Mouse (Mus musculus): ENCODE measurements around the gene Kdm4d. TPM values are rescaled to one million over a fixed set of nuclear protein-coding genes. Genes with fewer than 3 reads are reported as not detected.
"Not testable (repeated sequence)": the region's sequence is repeated elsewhere in the genome, so short reads cannot be mapped to it uniquely, and the experiment has no call there.

Gene Kdm4d
- total and polyA plus RNA-seq, 3 experiments, result not detected

DNA sequence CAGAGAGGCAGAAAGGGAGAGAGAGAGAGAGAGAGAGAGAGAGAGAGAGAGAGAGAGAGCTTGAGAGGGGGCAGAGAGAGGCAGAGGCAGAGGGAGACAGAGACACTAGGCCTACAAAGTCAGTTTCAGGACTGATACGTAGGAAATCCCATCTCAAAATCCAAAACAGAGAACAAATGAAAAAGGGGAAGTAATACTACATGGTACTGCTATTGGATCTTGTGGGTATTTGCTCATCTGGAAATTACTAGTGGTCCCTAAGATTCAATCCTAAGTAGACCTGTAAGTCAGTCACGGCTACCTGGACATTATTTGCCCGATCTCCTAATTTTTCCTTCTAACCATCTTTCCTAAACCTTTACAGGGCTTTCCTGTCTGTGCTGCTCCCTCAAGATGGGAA, 44.0 kb downstream of the Kdm4d start:
- no peaks in the 10 kb centered on the region for H3K79me2 ChIP-seq (replicated peaks; ENCODE audit: control insufficient read depth, insufficient read depth, low read length)
- no peaks in the 10 kb centered on the region for H3K36me3 ChIP-seq (ENCODE audit: control insufficient read depth, insufficient read depth, low read length)
- intact Hi-C loops (cut with DNase I), result no loop called here
- no peak overlapping the region for H3K4me3 ChIP-seq
- H3K9ac ChIP-seq (ENCODE audit: low read depth, low read length), result no peak overlapping the region
- no peak for TF ChIP-seq CTCF (IDR thresholded peaks at IDR 0.05)
- no peak for TF ChIP-seq POLR2A (IDR thresholded peaks at IDR 0.05; ENCODE audit: insufficient read depth, low read depth, low read length)
- TF ChIP-seq EP300 (IDR thresholded peaks at IDR 0.05; ENCODE audit: insufficient read depth, low read depth, low read length), result no peak
- no peaks in the 10 kb centered on the region for H3K27me3 ChIP-seq (ENCODE audit: control insufficient read depth, insufficient read depth, low read length)
- DNase-seq, result no peak
- H3K4me1 ChIP-seq (ENCODE audit: control insufficient read depth, insufficient read depth, low read length), result no peaks in the 10 kb centered on the region
- 81% methylated on average over 3 of the region's 3 CpGs for WGBS
- H3K27ac ChIP-seq, result no peak overlapping the region

DNA sequence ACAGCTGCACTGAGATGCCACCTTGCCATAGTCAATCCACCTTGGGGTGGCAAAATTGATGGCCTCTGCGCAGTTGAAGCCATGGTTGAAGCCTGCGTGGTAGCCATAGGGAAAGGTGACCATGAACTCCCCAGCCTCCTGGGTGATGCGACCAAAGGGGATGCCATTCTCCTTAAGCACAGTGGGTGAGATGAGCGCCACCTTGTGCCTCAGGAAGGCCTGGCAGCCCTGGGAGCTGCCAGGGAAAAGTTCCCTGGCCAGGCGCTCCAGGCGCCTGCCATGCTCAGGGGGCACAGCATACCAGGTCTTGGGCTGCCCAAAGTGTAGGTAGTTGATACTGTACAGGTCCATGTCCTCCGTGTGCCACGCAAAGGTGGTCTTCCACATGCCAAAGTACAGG, 49.2 kb downstream of the Kdm4d start:
- H3K4me1 ChIP-seq (ENCODE audit: control insufficient read depth, insufficient read depth, low read length); H3K36me3 ChIP-seq (ENCODE audit: control insufficient read depth, insufficient read depth, low read length); DNase-seq; H3K27me3 ChIP-seq (ENCODE audit: control insufficient read depth, insufficient read depth, low read length); H3K4me3 ChIP-seq; H3K27ac ChIP-seq; intact Hi-C loops (cut with DNase I); H3K9ac ChIP-seq (ENCODE audit: low read depth, low read length); H3K79me2 ChIP-seq (replicated peaks; ENCODE audit: control insufficient read depth, insufficient read depth, low read length): not testable (repeated sequence)
- 58% methylated on average over 8 of the region's 8 CpGs for WGBS
- peak; percentile 24; the same call in 1 of the 2 replicates for TF ChIP-seq CTCF (IDR thresholded peaks at IDR 0.05)

DNA sequence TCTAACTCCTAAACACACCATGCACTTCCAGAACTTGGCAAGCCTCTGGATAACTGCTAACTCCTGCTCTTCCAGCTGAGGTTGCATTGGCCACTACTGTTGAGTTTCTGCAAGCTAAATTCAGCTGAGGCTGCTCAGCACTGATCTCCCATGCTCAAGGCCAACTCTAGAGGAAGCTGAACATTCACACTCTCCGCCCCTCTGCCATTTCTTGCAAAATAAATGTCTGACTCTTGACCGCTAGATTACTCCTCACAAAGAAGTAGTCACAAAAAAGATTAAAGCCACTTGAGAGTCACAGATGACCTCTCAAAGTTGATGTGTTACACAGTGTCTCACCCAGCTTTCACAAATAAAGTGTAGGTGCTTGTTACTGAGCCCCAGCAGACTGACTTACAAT, 53.2 kb downstream of the Kdm4d start:
- 79% methylated on average over 2 of the region's 2 CpGs for WGBS
- DNase-seq; H3K79me2 ChIP-seq (replicated peaks; ENCODE audit: control insufficient read depth, insufficient read depth, low read length); H3K4me3 ChIP-seq; intact Hi-C loops (cut with DNase I); H3K27me3 ChIP-seq (ENCODE audit: control insufficient read depth, insufficient read depth, low read length); H3K36me3 ChIP-seq (ENCODE audit: control insufficient read depth, insufficient read depth, low read length); H3K9ac ChIP-seq (ENCODE audit: low read depth, low read length); H3K4me1 ChIP-seq (ENCODE audit: control insufficient read depth, insufficient read depth, low read length); H3K27ac ChIP-seq: not testable (repeated sequence)

DNA sequence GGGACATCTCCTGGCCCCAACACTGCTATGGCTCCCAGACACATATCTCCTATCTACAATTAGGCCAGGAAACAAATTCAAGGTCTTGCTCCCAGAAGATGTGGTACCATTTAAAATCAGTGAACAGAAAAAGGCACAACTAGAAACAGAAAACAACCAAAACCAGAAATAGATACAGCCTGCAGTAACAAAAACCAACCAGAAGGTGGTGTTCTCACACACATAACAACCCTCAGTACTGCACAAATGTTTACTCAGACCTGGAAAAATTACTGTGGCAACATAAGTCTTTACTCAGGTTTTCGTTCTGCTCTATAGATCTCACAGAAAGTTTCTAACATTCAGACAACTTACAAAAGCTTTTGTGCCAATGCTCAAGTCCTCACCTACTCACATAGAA, 59.9 kb downstream of the Kdm4d start:
- Histone ChIP-seq H3K4me3 (no peak overlapping the region), H3K4me1 (ENCODE audit: control insufficient read depth, insufficient read depth, low read length) (no peaks in the 10 kb centered on the region), H3K9ac (ENCODE audit: low read depth, low read length) (no peak overlapping the region), H3K27me3 (ENCODE audit: control insufficient read depth, insufficient read depth, low read length) (no peaks in the 10 kb centered on the region), H3K27ac (no peak overlapping the region), H3K36me3 (ENCODE audit: control insufficient read depth, insufficient read depth, low read length) (no peaks in the 10 kb centered on the region), H3K79me2 (replicated peaks; ENCODE audit: control insufficient read depth, insufficient read depth, low read length) (no peaks in the 10 kb centered on the region)
- intact Hi-C loops (cut with DNase I), result no loop called here
- TF ChIP-seq CTCF (IDR thresholded peaks at IDR 0.05) (peak; percentile 22), EP300 (IDR thresholded peaks at IDR 0.05; ENCODE audit: insufficient read depth, low read depth, low read length) (no peak)
- WGBS, result 86% methylated on average over 1 of the region's 1 CpGs
- DNase-seq, result no peak

DNA sequence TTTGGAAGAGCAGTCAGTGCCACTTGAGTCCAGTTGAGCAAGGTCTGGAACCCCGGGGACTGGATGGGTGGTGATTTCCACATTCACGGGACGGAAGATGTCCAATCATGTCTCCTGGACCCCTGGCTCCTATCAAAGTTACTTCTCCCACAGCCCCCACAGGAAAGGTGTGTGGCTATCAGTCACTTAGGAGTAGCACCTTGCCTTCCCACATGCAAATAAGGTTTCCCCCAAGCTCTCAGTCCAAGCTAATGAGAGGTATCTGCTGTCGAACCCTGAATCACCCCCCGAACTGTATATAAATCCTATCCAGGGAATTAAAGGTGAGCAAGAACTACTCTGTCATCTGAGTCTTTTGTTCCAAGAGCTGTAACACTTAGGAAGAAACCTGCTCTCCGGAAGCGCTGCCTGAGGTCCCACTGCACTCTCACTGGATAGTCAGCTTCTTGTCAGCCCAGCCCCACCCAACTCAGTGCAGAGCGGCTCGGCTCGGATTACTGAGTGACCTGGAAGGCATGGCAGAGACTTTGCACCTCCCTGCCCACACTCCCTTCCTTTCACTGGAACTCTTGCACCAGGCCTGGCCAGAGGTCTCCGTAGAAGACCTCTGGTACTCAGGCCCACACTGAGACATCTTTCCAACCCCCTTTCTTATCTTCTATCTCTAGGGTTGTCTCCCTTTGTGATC, 66.9 kb downstream of the Kdm4d start:
- 55% methylated on average over 11 of the region's 11 CpGs for WGBS

More for the DNA sequence above, 66.9 kb downstream of the Kdm4d start:
- H3K4me1 ChIP-seq (ENCODE audit: control insufficient read depth, insufficient read depth, low read length), result no peaks in the 10 kb centered on the region
- no peak for DNase-seq
- no peak overlapping the region for H3K27ac ChIP-seq
- TF ChIP-seq CTCF (IDR thresholded peaks at IDR 0.05) (no peak), EP300 (IDR thresholded peaks at IDR 0.05; ENCODE audit: insufficient read depth, low read depth, low read length) (no peak), POLR2A (IDR thresholded peaks at IDR 0.05; ENCODE audit: insufficient read depth, low read depth, low read length) (no peak)
- H3K4me3 ChIP-seq, result no peak overlapping the region
- no peaks in the 10 kb centered on the region for H3K79me2 ChIP-seq (replicated peaks; ENCODE audit: control insufficient read depth, insufficient read depth, low read length)
- H3K36me3 ChIP-seq (ENCODE audit: control insufficient read depth, insufficient read depth, low read length), result no peaks in the 10 kb centered on the region
- H3K27me3 ChIP-seq (ENCODE audit: control insufficient read depth, insufficient read depth, low read length), result no peaks in the 10 kb centered on the region
- intact Hi-C loops (cut with DNase I), result no loop called here
- no peak overlapping the region for H3K9ac ChIP-seq (ENCODE audit: low read depth, low read length)

Other genes with a start within 250 kb of the Kdm4d start
- 10 to 100 TPM; 21.0 to 23.9 TPM for gene Sesn3, start 225.4 kb downstream of the Kdm4d start, total RNA-seq (2021)
- 3.9 and 8.5 TPM in 2 replicates for gene Sesn3, start 225.4 kb downstream of the Kdm4d start, polyA plus RNA-seq (2012; rRNA removed)
- 1 to 10 TPM; 7.9 to 8.0 TPM for gene Endod1, start 119.0 kb downstream of the Kdm4d start, total RNA-seq (2021)
- gene Endod1, start 119.0 kb downstream of the Kdm4d start, polyA plus RNA-seq (2012; rRNA removed), result 9.3 and 10.0 TPM in 2 replicates
- gene Cwc15, start 135 bp upstream of the Kdm4d start, total RNA-seq (2021), result 10 to 100 TPM; 60.8 to 71.6 TPM
- gene Cwc15, start 135 bp upstream of the Kdm4d start, polyA plus RNA-seq (2012; rRNA removed), result 13.6 and 21.6 TPM in 2 replicates
- 10 to 100 TPM; 58.3 to 59.5 TPM for gene Amotl1, start 144.6 kb upstream of the Kdm4d start, total RNA-seq (2021)
- gene Amotl1, start 144.6 kb upstream of the Kdm4d start, polyA plus RNA-seq (2012; rRNA removed), result 27.4 and 41.1 TPM in 2 replicates
- gene Piwil4, start 240.3 kb upstream of the Kdm4d start, total RNA-seq (2021), result not detected
- gene Piwil4, start 240.3 kb upstream of the Kdm4d start, polyA plus RNA-seq (2012; rRNA removed), result not detected in 2 replicates